Mouse (Mus musculus) forebrain, embryonic 10.5 days (tissue): ENCODE measurements at regions not wholly inside any gene's neighbourhood (a gene's known extent, or its start where the extent isn't known, plus 50 kb on each side); places are given as distances from the start of the nearest gene placed in this dataset.

Experiments used
- DNase-seq: peaks from one replicate; pipeline ENCODE4 v3.0.0-alpha.2; 2017; ENCODE audit warnings: low spot score; ENCODE audit errors: extremely low spot score
- H3K27ac ChIP-seq: fragments of 300-500 bp; sonication (generic); 2 replicates; pipeline ENCODE4 v1.5.1; 2016; ENCODE audit warnings: mild to moderate bottlenecking
- H3K27me3 ChIP-seq: fragments of 300-500 bp; sonication (generic); 2 replicates; pipeline ENCODE4 v1.6.1; 2016; ENCODE audit warnings: mild to moderate bottlenecking; ENCODE audit not compliant: poor library complexity, severe bottlenecking
- H3K36me3 ChIP-seq: fragments of 300-500 bp; sonication (generic); replicated peaks from 2 replicates; pipeline ENCODE4 v1.6.1; 2016; ENCODE audit warnings: mild to moderate bottlenecking, moderate library complexity
- H3K4me1 ChIP-seq: fragments of 300-500 bp; sonication (generic); 2 replicates; pipeline ENCODE4 v1.6.1; 2016
- H3K4me3 ChIP-seq: fragments of 300-500 bp; sonication (generic); 2 replicates; pipeline ENCODE4 v1.5.1; 2016; ENCODE audit warnings: mild to moderate bottlenecking, moderate library complexity
- H3K9me3 ChIP-seq: fragments of 300-500 bp; sonication (generic); 2 replicates; pipeline ENCODE4 v1.6.1; 2016; ENCODE audit warnings: mild to moderate bottlenecking, moderate library complexity
- WGBS: fragments of 180-500 bp; shearing (Covaris S2); methylation state at CpG from one replicate; pipeline ENCODE4 v1.1.7; 2016; 5-methylcytosine and 5-hydroxymethylcytosine counted together

DNA sequence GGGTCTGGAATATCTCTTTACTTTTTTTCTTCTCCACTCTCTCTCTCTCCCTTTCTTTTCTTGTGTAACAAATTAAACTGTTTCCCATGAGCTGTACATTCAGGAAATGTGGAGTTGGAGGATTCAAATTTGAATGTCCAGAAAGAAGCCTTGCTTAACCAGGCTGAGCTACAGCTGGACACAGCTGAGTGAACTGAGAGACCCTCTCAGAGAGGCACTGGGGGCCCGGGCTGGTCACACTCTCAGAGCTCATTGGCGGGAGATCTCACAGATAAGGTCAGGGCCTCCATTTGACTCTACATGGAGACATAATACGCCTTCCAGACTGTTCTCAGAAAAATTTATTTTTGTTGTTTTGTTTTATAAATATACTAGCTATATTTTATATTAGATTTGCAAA lies 49.9 kb upstream of the Frem1 start:
- 84% methylated on average over 3 of the region's 3 CpGs for WGBS
- DNase-seq = no peak
- Histone ChIP-seq H3K9me3 (no peaks in the 10 kb centered on the region), H3K27ac (no peak overlapping the region), H3K4me1 (peaks cover 14% of the 10 kb centered on the region), H3K27me3 (no peaks in the 10 kb centered on the region), H3K36me3 (no peaks in the 10 kb centered on the region), H3K4me3 (no peak overlapping the region)
